9 mouse cellular contexts compared by ENCODE assay signal in the genomic region with DNA sequence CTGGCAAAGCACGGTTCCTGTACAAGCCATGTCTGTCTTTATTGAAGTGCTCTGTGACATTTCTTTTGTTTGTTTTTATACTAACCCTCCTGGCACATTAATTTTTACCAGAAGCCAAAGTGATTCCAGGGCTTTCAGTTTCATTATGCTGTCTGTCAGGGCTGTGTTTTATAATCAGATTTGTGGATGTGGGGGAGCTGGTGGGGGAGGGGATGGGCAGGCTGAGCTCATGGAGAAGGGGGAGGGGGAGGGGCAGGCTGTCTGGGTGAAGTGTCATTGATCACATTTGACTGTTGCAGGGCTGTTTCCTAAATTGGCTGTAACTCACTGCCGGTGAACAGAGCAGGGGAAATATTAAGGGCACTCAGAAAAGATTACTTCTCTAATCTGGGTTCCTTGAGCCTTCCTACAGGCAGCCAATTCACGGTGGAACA.
A peak's percentile ranks its signal among the peaks of the same experiment; 100 is the strongest.
DNase-seq lines count a peak whose midpoint lies in the region; ATAC-seq lines count a peak whose summit lies in the region.
"Had no signal": no experiment of that assay in that cellular context is flagged by ENCODE, and none has a peak within 500 bp of the region (broad histone marks: within the 10 kb centered on the region; RNA-seq: fewer than 3 reads in every experiment).

No protein-coding gene starts in this region.

- H3K9me3 ChIP-seq in midbrain, embryonic 12.5 days, result no peaks in the 10 kb centered on the region
- H3K9me3 ChIP-seq in midbrain, embryonic 10.5 days (replicated peaks), result no peaks in the 10 kb centered on the region
- H3K9me3 ChIP-seq in hindbrain, embryonic 16.5 days (ENCODE audit: control insufficient read depth, low read length), result no peaks in the 10 kb centered on the region
- H3K9me3 ChIP-seq: limb, embryonic 13.5 days had no signal

- no peaks in the 10 kb centered on the region for H3K36me3 ChIP-seq in midbrain, embryonic 12.5 days
- no peaks in the 10 kb centered on the region for H3K36me3 ChIP-seq in midbrain, embryonic 10.5 days
- H3K36me3 ChIP-seq in hindbrain, embryonic 16.5 days (ENCODE audit: control insufficient read depth, insufficient read depth, low read length), result peaks cover 9% of the 10 kb centered on the region
- H3K36me3 ChIP-seq: limb, embryonic 13.5 days had no signal

- H3K27ac ChIP-seq in midbrain, embryonic 12.5 days (replicated peaks), result peak overlapping the region; percentile 62
- H3K27ac ChIP-seq in midbrain, embryonic 10.5 days (replicated peaks), result no peak overlapping the region; the same call in 1 of the 2 replicates
- peak overlapping the region; percentile 23; the same call in 1 of the 2 replicates for H3K27ac ChIP-seq in hindbrain, embryonic 16.5 days (ENCODE audit: low read depth, low read length)
- H3K27ac ChIP-seq: limb, embryonic 13.5 days had no signal

- WGBS in midbrain, embryonic 12.5 days, result 29% methylated on average over 3 of the region's 3 CpGs
- 56% methylated on average over 3 of the region's 3 CpGs for WGBS in midbrain, embryonic 10.5 days
- 29% methylated on average over 3 of the region's 3 CpGs for WGBS in hindbrain, embryonic 16.5 days

- no peaks in the 10 kb centered on the region for H3K27me3 ChIP-seq in midbrain, embryonic 12.5 days
- H3K27me3 ChIP-seq in midbrain, embryonic 10.5 days (ENCODE audit: low read depth, poor library complexity, severe bottlenecking), result no peaks in the 10 kb centered on the region
- no peaks in the 10 kb centered on the region for H3K27me3 ChIP-seq in hindbrain, embryonic 16.5 days (replicated peaks; ENCODE audit: control insufficient read depth, insufficient read depth, low read length)
- H3K27me3 ChIP-seq: limb, embryonic 13.5 days had no signal

- no peak overlapping the region for H3K9ac ChIP-seq in midbrain, embryonic 12.5 days (replicated peaks)
- no peak overlapping the region for H3K9ac ChIP-seq in hindbrain, embryonic 16.5 days (ENCODE audit: low read depth, low read length)
- H3K9ac ChIP-seq: limb, embryonic 13.5 days had no signal

- H3K4me2 ChIP-seq in midbrain, embryonic 12.5 days (replicated peaks), result no peak overlapping the region
- H3K4me2 ChIP-seq in hindbrain, embryonic 16.5 days (ENCODE audit: low read length), result no peak overlapping the region
- H3K4me2 ChIP-seq: limb, embryonic 13.5 days had no signal

- DNase-seq in embryo, embryonic 10 days (ENCODE audit: low spot score), result peak; percentile 31
- DNase-seq in embryo, embryonic 9.5 days (ENCODE audit: extremely low spot score), result no peak
- no peak for DNase-seq in midbrain, embryonic 10.5 days (ENCODE audit: low spot score)
- DNase-seq in retina, embryonic 14.5 days (ENCODE audit: low spot score), result peak; percentile 13
- no peak for DNase-seq in spleen, postnatal 4 days (ENCODE audit: low spot score in 2 of 2)
- DNase-seq in left cerebral cortex, adult 18-20 months (ENCODE audit: low spot score in 2 of 2), result no peak

- ATAC-seq in midbrain, embryonic 12.5 days (ENCODE audit: low FRiP score, low read depth), result peak; percentile 63
- ATAC-seq in hindbrain, embryonic 16.5 days, result no peak

- H3K4me1 ChIP-seq in midbrain, embryonic 12.5 days, result 0 out of 2 replicates have a peak, but pooled peaks cover 11% of the 10 kb centered on the region
- H3K4me1 ChIP-seq in midbrain, embryonic 10.5 days, result peaks cover 18% of the 10 kb centered on the region
- H3K4me1 ChIP-seq in hindbrain, embryonic 16.5 days (ENCODE audit: control insufficient read depth, insufficient read depth, low read depth, low read length), result peaks cover 4% of the 10 kb centered on the region; the same call in 1 of the 2 replicates

- no peak overlapping the region for H3K4me3 ChIP-seq in midbrain, embryonic 12.5 days
- H3K4me3 ChIP-seq in midbrain, embryonic 10.5 days, result no peak overlapping the region
- H3K4me3 ChIP-seq in hindbrain, embryonic 16.5 days (ENCODE audit: low read length), result no peak overlapping the region
- H3K4me3 ChIP-seq: limb, embryonic 13.5 days had no signal

Comparison
In these comparisons a context has a peak if more than half of its experiments do, and no peak if none do; other contexts are left out.
1. DNase-seq: peak in embryo, embryonic 10 days (single experiment) and retina, embryonic 14.5 days (single experiment); none in embryo, embryonic 9.5 days (single experiment), midbrain, embryonic 10.5 days (single experiment), spleen, postnatal 4 days (0 of 2) and left cerebral cortex, adult 18-20 months (0 of 2).